Mouse (Mus musculus) myocyte (in vitro differentiated cells): ENCODE results near the gene Phactr4. TPM values are rescaled to one million over a fixed set of nuclear protein-coding genes. Genes with fewer than 3 reads are reported as not detected.

Experiments
- H3K27me3 ChIP-seq: one replicate; pipeline ENCODE4 v1.6.1; 2011; ENCODE audit not compliant: control insufficient read depth, insufficient read depth, insufficient read length
- H3K36me3 ChIP-seq: one replicate; pipeline ENCODE4 v1.6.1; 2011; ENCODE audit not compliant: control insufficient read depth, insufficient read depth
- H3K4me2 ChIP-seq: one replicate; pipeline ENCODE4 v1.6.1; 2011; ENCODE audit warnings: low read depth, control low read depth
- H3K4me3 ChIP-seq: one replicate; pipeline ENCODE4 v1.5.1; 2011; ENCODE audit warnings: mild to moderate bottlenecking, control low read depth, moderate library complexity
- H3K79me2 ChIP-seq: one replicate; pipeline ENCODE4 v1.6.1; 2011; ENCODE audit not compliant: control insufficient read depth, insufficient read depth
- H3ac ChIP-seq: one replicate; pipeline ENCODE4 v1.6.1; 2011; ENCODE audit not compliant: control insufficient read depth, insufficient read length
- CEBPB ChIP-seq: IDR thresholded peaks from 2 replicates; pipeline ENCODE4 v1.6.1; 2011; ENCODE audit warnings: mild to moderate bottlenecking, moderate library complexity; ENCODE audit not compliant: poor library complexity, insufficient read depth, severe bottlenecking
- E2F4 ChIP-seq: IDR thresholded peaks from one replicate; pipeline ENCODE4 v1.6.1; 2011; ENCODE audit warnings: mild to moderate bottlenecking, control low read depth, moderate library complexity; ENCODE audit not compliant: insufficient read depth
- MAX ChIP-seq: IDR thresholded peaks from one replicate; pipeline ENCODE4 v1.6.1; 2011; ENCODE audit warnings: low read depth, mild to moderate bottlenecking, control low read depth
- MYOD1 ChIP-seq, 3 experiments: IDR thresholded peaks; one replicate each; pipeline ENCODE4 v1.6.1; 2011; ENCODE audit warnings: control low read depth in 2 of 3, low read depth in 2 of 3, mild to moderate bottlenecking in 2 of 3, moderate library complexity in 1 of 3; ENCODE audit not compliant: insufficient read length in 2 of 3, control insufficient read depth in 1 of 3
- MYOG ChIP-seq, 3 experiments: IDR thresholded peaks; one replicate each; pipeline ENCODE4 v1.6.1; 2011; ENCODE audit warnings: control low read depth in 2 of 3, low read depth in 2 of 3, mild to moderate bottlenecking in 2 of 3; ENCODE audit not compliant: insufficient read length in 2 of 3, control insufficient read depth in 1 of 3, insufficient read depth in 1 of 3
- POLR2A ChIP-seq: IDR thresholded peaks from one replicate; pipeline ENCODE4 v1.6.1; 2011; ENCODE audit warnings: low read depth, mild to moderate bottlenecking, control low read depth, moderate library complexity; ENCODE audit not compliant: insufficient read length
- POLR2AphosphoS2 ChIP-seq: IDR thresholded peaks from one replicate; pipeline ENCODE4 v1.6.1; 2011; ENCODE audit warnings: low read depth, control low read depth; ENCODE audit not compliant: insufficient read length
- REST ChIP-seq: IDR thresholded peaks from one replicate; pipeline ENCODE4 v1.6.1; 2011; ENCODE audit warnings: mild to moderate bottlenecking, control low read depth, moderate library complexity; ENCODE audit not compliant: insufficient read depth, insufficient read length
- SRF ChIP-seq: IDR thresholded peaks from one replicate; pipeline ENCODE4 v1.6.1; 2011; ENCODE audit warnings: low read depth; ENCODE audit not compliant: control insufficient read depth, insufficient read length
- TCF12 ChIP-seq: IDR thresholded peaks from one replicate; pipeline ENCODE4 v1.6.1; 2011; ENCODE audit warnings: mild to moderate bottlenecking, control low read depth; ENCODE audit not compliant: poor library complexity, insufficient read depth, severe bottlenecking
- TCF3 ChIP-seq: IDR thresholded peaks from one replicate; pipeline ENCODE4 v1.6.1; 2011; ENCODE audit warnings: low read depth, control low read depth; ENCODE audit not compliant: insufficient read length
- USF1 ChIP-seq: IDR thresholded peaks from one replicate; pipeline ENCODE4 v1.6.1; 2011; ENCODE audit warnings: low read depth, mild to moderate bottlenecking, control low read depth, moderate library complexity
- polyA plus RNA-seq: library from polyadenylated mRNA; unstranded; fragments of >200 nt; fragmentation: generic; extraction: Trizol; gene quantifications from one replicate; pipeline ENCODE4 v1.2.1, GENCODE M21; 2012; ENCODE audit warnings: missing spikeins

The Phactr4 gene
- polyA plus RNA-seq, 1 experiment, result 15.8 TPM

GRCm38 (mm10) chr4:132449778-132450177 lies 27.5 kb upstream of the Phactr4 start:
- H3K36me3 ChIP-seq, result no peaks in the 10 kb centered on the region

GRCm38 (mm10) chr4:132446105-132446504 lies 23.8 kb upstream of the Phactr4 start:
- Histone ChIP-seq H3K4me2 (peak overlapping the region; percentile 38), H3K27me3 (no peaks in the 10 kb centered on the region), H3K4me3 (no peak overlapping the region), H3K36me3 (no peaks in the 10 kb centered on the region), H3K79me2 (no peaks in the 10 kb centered on the region), H3ac (no peak overlapping the region)
- TF ChIP-seq POLR2AphosphoS2 (no peak), MYOD1 (IDR thresholded peaks at IDR 0.05; ENCODE audit: control insufficient read depth in 1 of 3, insufficient read length in 2 of 3, low read depth in 2 of 3) (no peak), CEBPB (no peak), SRF (no peak), TCF12 (no peak), REST (no peak), E2F4 (no peak), USF1 (no peak), TCF3 (no peak), MYOG (IDR thresholded peaks at IDR 0.05; ENCODE audit: control insufficient read depth in 1 of 3, insufficient read depth in 1 of 3, insufficient read length in 2 of 3, low read depth in 2 of 3) (no peak), MAX (no peak), POLR2A (no peak)

More at GRCm38 (mm10) chr4:132449778-132450177, 27.5 kb upstream of the Phactr4 start:
- TF ChIP-seq POLR2AphosphoS2, result no peak
- TF ChIP-seq E2F4, result no peak
- no peak for TF ChIP-seq POLR2A
- no peak for TF ChIP-seq MYOD1 (IDR thresholded peaks at IDR 0.05; ENCODE audit: control insufficient read depth in 1 of 3, insufficient read length in 2 of 3, low read depth in 2 of 3)
- no peak for TF ChIP-seq CEBPB
- no peak for TF ChIP-seq TCF3
- TF ChIP-seq MYOG (IDR thresholded peaks at IDR 0.05; ENCODE audit: control insufficient read depth in 1 of 3, insufficient read depth in 1 of 3, insufficient read length in 2 of 3, low read depth in 2 of 3), result no peak
- no peak for TF ChIP-seq SRF
- TF ChIP-seq MAX, result no peak
- no peak for TF ChIP-seq REST
- TF ChIP-seq TCF12, result no peak
- no peak for TF ChIP-seq USF1
- no peaks in the 10 kb centered on the region for H3K27me3 ChIP-seq
- no peak overlapping the region for H3K4me3 ChIP-seq
- no peaks in the 10 kb centered on the region for H3K79me2 ChIP-seq
- no peak overlapping the region for H3ac ChIP-seq
- no peak overlapping the region for H3K4me2 ChIP-seq

GRCm38 (mm10) chr4:132444516-132444915 lies 22.2 kb upstream of the Phactr4 start:
- Histone ChIP-seq H3ac (no peak overlapping the region), H3K4me2 (no peak overlapping the region), H3K79me2 (no peaks in the 10 kb centered on the region), H3K36me3 (no peaks in the 10 kb centered on the region), H3K27me3 (no peaks in the 10 kb centered on the region), H3K4me3 (no peak overlapping the region)
- TF ChIP-seq MYOG (IDR thresholded peaks at IDR 0.05; ENCODE audit: control insufficient read depth in 1 of 3, insufficient read depth in 1 of 3, insufficient read length in 2 of 3, low read depth in 2 of 3) (no peak), TCF12 (no peak), MYOD1 (IDR thresholded peaks at IDR 0.05; ENCODE audit: control insufficient read depth in 1 of 3, insufficient read length in 2 of 3, low read depth in 2 of 3) (no peak), E2F4 (no peak), REST (no peak), USF1 (no peak), CEBPB (no peak), MAX (no peak), TCF3 (no peak), POLR2A (no peak), SRF (no peak), POLR2AphosphoS2 (no peak)

- no peaks in the 10 kb centered on the region for H3K36me3 ChIP-seq
- H3K79me2 ChIP-seq, result no peaks in the 10 kb centered on the region
- H3ac ChIP-seq, result no peak overlapping the region
- H3K4me2 ChIP-seq, result no peak overlapping the region
- no peak overlapping the region for H3K4me3 ChIP-seq
- TF ChIP-seq MYOD1 (IDR thresholded peaks at IDR 0.05; ENCODE audit: control insufficient read depth in 1 of 3, insufficient read length in 2 of 3, low read depth in 2 of 3) (no peak), TCF12 (no peak), REST (no peak), TCF3 (no peak), MAX (no peak), CEBPB (no peak), SRF (no peak), USF1 (no peak), POLR2A (no peak), E2F4 (no peak), MYOG (IDR thresholded peaks at IDR 0.05; ENCODE audit: control insufficient read depth in 1 of 3, insufficient read depth in 1 of 3, insufficient read length in 2 of 3, low read depth in 2 of 3) (no peak), POLR2AphosphoS2 (no peak)
- no peaks in the 10 kb centered on the region for H3K27me3 ChIP-seq
Observed at GRCm38 (mm10) chr4:132437857-132438256, 15.6 kb upstream of the Phactr4 start.
